Mouse (Mus musculus): ENCODE data around the gene Tbc1d1. TPM values are rescaled to one million over a fixed set of nuclear protein-coding genes. Genes with fewer than 3 reads are reported as not detected.
"Not testable (repeated sequence)": the region's sequence is repeated elsewhere in the genome, so short reads cannot be mapped to it uniquely, and the experiment has no call there.

Tbc1d1 gene
- polyA plus RNA-seq, 1 experiment: 23.8 TPM

- TF ChIP-seq CTCF (IDR thresholded peaks at IDR 0.05; ENCODE audit: low read depth, low read length) (no peak), POLR2A (IDR thresholded peaks at IDR 0.05; ENCODE audit: borderline replicate concordance, low read depth, low read length) (no peak)
- Histone ChIP-seq H3K27ac (ENCODE audit: insufficient read depth, low read depth, low read length) (no peak overlapping the region), H3K4me3 (ENCODE audit: insufficient read depth, low read length) (no peak overlapping the region), H3K4me1 (ENCODE audit: control insufficient read depth, insufficient read depth, low read length) (peaks cover 12% of the 10 kb centered on the region)
These were observed 158.4 kb downstream of the Tbc1d1 start for GRCm38 (mm10) chr5:64314288-64315052.

GRCm38 (mm10) chr5:64315088-64315487 lies 159.0 kb downstream of the Tbc1d1 start:
- H3K4me1 ChIP-seq (ENCODE audit: control insufficient read depth, insufficient read depth, low read length): peaks cover 12% of the 10 kb centered on the region
- H3K27ac ChIP-seq (ENCODE audit: insufficient read depth, low read depth, low read length): no peak overlapping the region
- no peak for TF ChIP-seq POLR2A (IDR thresholded peaks at IDR 0.05; ENCODE audit: borderline replicate concordance, low read depth, low read length)
- no peak for TF ChIP-seq CTCF (IDR thresholded peaks at IDR 0.05; ENCODE audit: low read depth, low read length)
- H3K4me3 ChIP-seq (ENCODE audit: insufficient read depth, low read length): no peak overlapping the region

- TF ChIP-seq POLR2A (IDR thresholded peaks at IDR 0.05; ENCODE audit: borderline replicate concordance, low read depth, low read length): no peak
- no peak for TF ChIP-seq CTCF (IDR thresholded peaks at IDR 0.05; ENCODE audit: low read depth, low read length)
- peaks cover 34% of the 10 kb centered on the region for H3K4me1 ChIP-seq (ENCODE audit: control insufficient read depth, insufficient read depth, low read length)
- no peak overlapping the region for H3K27ac ChIP-seq (ENCODE audit: insufficient read depth, low read depth, low read length)
- H3K4me3 ChIP-seq (ENCODE audit: insufficient read depth, low read length): no peak overlapping the region
These were observed 167.2 kb downstream of the Tbc1d1 start for GRCm38 (mm10) chr5:64323286-64323685.

- TF ChIP-seq CTCF (IDR thresholded peaks at IDR 0.05; ENCODE audit: low read depth, low read length) (no peak), POLR2A (IDR thresholded peaks at IDR 0.05; ENCODE audit: borderline replicate concordance, low read depth, low read length) (no peak)
- Histone ChIP-seq H3K27ac (ENCODE audit: insufficient read depth, low read depth, low read length) (no peak overlapping the region), H3K4me1 (ENCODE audit: control insufficient read depth, insufficient read depth, low read length) (peaks cover 34% of the 10 kb centered on the region), H3K4me3 (ENCODE audit: insufficient read depth, low read length) (no peak overlapping the region)
These were observed 168.2 kb downstream of the Tbc1d1 start for GRCm38 (mm10) chr5:64324353-64324752.

- TF ChIP-seq POLR2A (IDR thresholded peaks at IDR 0.05; ENCODE audit: borderline replicate concordance, low read depth, low read length) (no peak), CTCF (IDR thresholded peaks at IDR 0.05; ENCODE audit: low read depth, low read length) (no peak)
- Histone ChIP-seq H3K4me1 (ENCODE audit: control insufficient read depth, insufficient read depth, low read length) (peaks cover 34% of the 10 kb centered on the region), H3K27ac (ENCODE audit: insufficient read depth, low read depth, low read length) (no peak overlapping the region), H3K4me3 (ENCODE audit: insufficient read depth, low read length) (no peak overlapping the region)
These were observed 168.8 kb downstream of the Tbc1d1 start for GRCm38 (mm10) chr5:64324920-64325319.

GRCm38 (mm10) chr5:64325741-64326355 lies 169.7 kb downstream of the Tbc1d1 start:
- peaks cover 34% of the 10 kb centered on the region for H3K4me1 ChIP-seq (ENCODE audit: control insufficient read depth, insufficient read depth, low read length)
- H3K4me3 ChIP-seq (ENCODE audit: insufficient read depth, low read length): no peak overlapping the region
- peak overlapping the region; percentile 61 for H3K27ac ChIP-seq (ENCODE audit: insufficient read depth, low read depth, low read length)
- TF ChIP-seq POLR2A (IDR thresholded peaks at IDR 0.05; ENCODE audit: borderline replicate concordance, low read depth, low read length): no peak

- TF ChIP-seq POLR2A (IDR thresholded peaks at IDR 0.05; ENCODE audit: borderline replicate concordance, low read depth, low read length): no peak
- TF ChIP-seq CTCF (IDR thresholded peaks at IDR 0.05; ENCODE audit: low read depth, low read length): no peak
These were observed 170.5 kb downstream of the Tbc1d1 start for GRCm38 (mm10) chr5:64326427-64327181.

GRCm38 (mm10) chr5:64327212-64327902 lies 171.3 kb downstream of the Tbc1d1 start:
- Histone ChIP-seq H3K27ac (ENCODE audit: insufficient read depth, low read depth, low read length) (peak overlapping the region; percentile 53), H3K4me3 (ENCODE audit: insufficient read depth, low read length) (no peak overlapping the region), H3K4me1 (ENCODE audit: control insufficient read depth, insufficient read depth, low read length) (peaks cover 26% of the 10 kb centered on the region)
- no peak for TF ChIP-seq POLR2A (IDR thresholded peaks at IDR 0.05; ENCODE audit: borderline replicate concordance, low read depth, low read length)
- TF ChIP-seq CTCF (IDR thresholded peaks at IDR 0.05; ENCODE audit: low read depth, low read length): no peak

More at GRCm38 (mm10) chr5:64326427-64327181, 170.5 kb downstream of the Tbc1d1 start:
- Histone ChIP-seq H3K27ac (ENCODE audit: insufficient read depth, low read depth, low read length) (peak overlapping the region; percentile 53), H3K4me3 (ENCODE audit: insufficient read depth, low read length) (no peak overlapping the region), H3K4me1 (ENCODE audit: control insufficient read depth, insufficient read depth, low read length) (peaks cover 29% of the 10 kb centered on the region)

- Histone ChIP-seq H3K27ac (ENCODE audit: insufficient read depth, low read depth, low read length) (peak overlapping the region; percentile 94), H3K4me3 (ENCODE audit: insufficient read depth, low read length) (no peak overlapping the region), H3K4me1 (ENCODE audit: control insufficient read depth, insufficient read depth, low read length) (peaks cover 49% of the 10 kb centered on the region)
- TF ChIP-seq POLR2A (IDR thresholded peaks at IDR 0.05; ENCODE audit: borderline replicate concordance, low read depth, low read length) (no peak), CTCF (IDR thresholded peaks at IDR 0.05; ENCODE audit: low read depth, low read length) (no peak)
These were observed 180.8 kb downstream of the Tbc1d1 start for GRCm38 (mm10) chr5:64336767-64337408.

GRCm38 (mm10) chr5:64338795-64339194 lies 182.7 kb downstream of the Tbc1d1 start:
- not testable (repeated sequence) for H3K4me3 ChIP-seq (ENCODE audit: insufficient read depth, low read length)
- Histone ChIP-seq H3K27ac (ENCODE audit: insufficient read depth, low read depth, low read length) (peak overlapping the region; percentile 94; the same call in 1 of the 2 replicates), H3K4me1 (ENCODE audit: control insufficient read depth, insufficient read depth, low read length) (peaks cover 64% of the 10 kb centered on the region)
